Mouse (Mus musculus): ENCODE measurements around the gene Gripap1. TPM values are rescaled to one million over a fixed set of nuclear protein-coding genes. Genes with fewer than 3 reads are reported as not detected.

Gene Gripap1
- polyA plus RNA-seq, 1 experiment from 2014 or later, result 50.4 TPM

DNA sequence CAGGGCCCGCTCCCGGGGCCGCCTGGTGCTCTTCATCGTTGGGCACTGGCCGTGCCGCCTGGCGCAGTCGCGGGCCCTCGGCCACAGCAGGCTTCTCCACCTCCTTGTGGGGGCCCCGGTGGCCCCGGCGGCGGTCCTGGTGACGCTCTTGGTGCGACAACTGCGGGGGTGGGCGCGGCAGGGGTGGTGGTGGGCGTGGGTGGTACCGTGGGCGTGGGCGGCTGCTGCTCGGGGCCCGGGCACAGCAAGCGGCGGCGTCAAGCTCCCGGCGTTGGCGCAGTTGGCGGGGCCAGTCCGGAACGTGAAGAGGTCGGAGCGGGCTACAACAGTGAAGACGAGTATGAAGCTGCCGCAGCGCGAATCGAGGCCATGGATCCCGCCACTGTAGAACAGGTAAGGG is 52.8 kb downstream of the Gripap1 start:
- peaks cover 10% of the 10 kb centered on the region; the same call in 1 of the 2 replicates for H3K4me1 ChIP-seq
- no peaks in the 10 kb centered on the region for H3K9me3 ChIP-seq
- 26% methylated on average over 42 of the region's 42 CpGs for WGBS
- no peak for ATAC-seq (ENCODE audit: insufficient number of reproducible peaks, insufficient read depth, low FRiP score, low TSS enrichment)
- peak overlapping the region; percentile 83 for H3K27ac ChIP-seq
- peak overlapping the region; percentile 88 for H3K9ac ChIP-seq
- H3K4me2 ChIP-seq (replicated peaks), result peak overlapping the region; percentile 62
- no peaks in the 10 kb centered on the region for H3K27me3 ChIP-seq
- no peaks in the 10 kb centered on the region for H3K36me3 ChIP-seq
- peak overlapping the region; percentile 82 for H3K4me3 ChIP-seq

DNA sequence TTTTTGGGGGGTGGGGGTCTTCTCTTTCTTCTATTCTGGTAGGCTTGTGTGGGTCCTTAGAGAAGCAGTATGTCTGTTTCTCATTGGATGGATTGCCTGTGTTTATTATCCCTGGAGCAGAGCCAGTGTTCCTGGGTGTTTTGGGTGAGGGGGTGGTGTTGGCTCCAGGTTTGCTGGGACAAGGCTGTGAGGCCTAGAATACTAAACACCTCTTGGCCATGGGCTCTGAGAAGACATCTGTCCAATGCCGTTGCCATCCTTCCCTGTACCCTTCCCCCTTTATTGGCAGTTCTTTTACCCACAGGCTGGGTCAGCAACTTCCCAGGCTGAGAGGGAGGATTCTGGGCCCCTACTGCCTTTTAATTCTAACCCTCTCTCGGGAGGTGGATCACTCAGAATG is 58.3 kb downstream of the Gripap1 start:
- no peak overlapping the region for H3K4me3 ChIP-seq
- no peaks in the 10 kb centered on the region for H3K9me3 ChIP-seq
- H3K27me3 ChIP-seq, result no peaks in the 10 kb centered on the region
- H3K27ac ChIP-seq, result no peak overlapping the region
- H3K4me1 ChIP-seq, result peaks cover 10% of the 10 kb centered on the region; the same call in 1 of the 2 replicates
- 72% methylated on average over 2 of the region's 2 CpGs for WGBS
- no peak for ATAC-seq (ENCODE audit: insufficient number of reproducible peaks, insufficient read depth, low FRiP score, low TSS enrichment)
- no peaks in the 10 kb centered on the region for H3K36me3 ChIP-seq
- H3K9ac ChIP-seq, result no peak overlapping the region
- H3K4me2 ChIP-seq (replicated peaks), result no peak overlapping the region

DNA sequence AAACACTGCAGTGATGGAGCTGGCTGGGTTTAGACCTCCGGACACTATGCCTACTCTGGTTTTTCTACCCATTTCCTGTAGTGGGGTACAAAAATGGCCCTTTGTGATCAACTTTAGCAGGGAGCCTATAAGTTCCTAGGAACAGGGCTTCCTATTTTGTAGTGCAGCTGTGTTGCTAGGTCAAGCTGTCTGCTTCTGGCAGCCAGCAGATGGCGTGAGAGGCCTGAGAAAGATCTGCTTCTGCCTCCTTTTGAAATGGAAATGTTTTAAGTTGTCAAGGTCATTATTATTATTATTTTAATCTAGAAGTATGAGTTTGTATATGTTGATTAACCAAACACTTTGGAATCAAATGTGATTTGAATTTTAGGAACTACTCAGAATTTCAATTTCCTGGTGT is 65.0 kb downstream of the Gripap1 start:
- H3K4me3 ChIP-seq, result no peak overlapping the region
- WGBS, result 42% methylated on average over 2 of the region's 2 CpGs
- H3K4me2 ChIP-seq (replicated peaks), result no peak overlapping the region
- H3K9ac ChIP-seq, result no peak overlapping the region
- no peaks in the 10 kb centered on the region for H3K27me3 ChIP-seq
- H3K4me1 ChIP-seq, result no peaks in the 10 kb centered on the region
- H3K36me3 ChIP-seq, result peaks cover 4% of the 10 kb centered on the region; the same call in 1 of the 2 replicates
- no peak overlapping the region for H3K27ac ChIP-seq
- ATAC-seq (ENCODE audit: insufficient number of reproducible peaks, insufficient read depth, low FRiP score, low TSS enrichment), result no peak
- H3K9me3 ChIP-seq, result no peaks in the 10 kb centered on the region

DNA sequence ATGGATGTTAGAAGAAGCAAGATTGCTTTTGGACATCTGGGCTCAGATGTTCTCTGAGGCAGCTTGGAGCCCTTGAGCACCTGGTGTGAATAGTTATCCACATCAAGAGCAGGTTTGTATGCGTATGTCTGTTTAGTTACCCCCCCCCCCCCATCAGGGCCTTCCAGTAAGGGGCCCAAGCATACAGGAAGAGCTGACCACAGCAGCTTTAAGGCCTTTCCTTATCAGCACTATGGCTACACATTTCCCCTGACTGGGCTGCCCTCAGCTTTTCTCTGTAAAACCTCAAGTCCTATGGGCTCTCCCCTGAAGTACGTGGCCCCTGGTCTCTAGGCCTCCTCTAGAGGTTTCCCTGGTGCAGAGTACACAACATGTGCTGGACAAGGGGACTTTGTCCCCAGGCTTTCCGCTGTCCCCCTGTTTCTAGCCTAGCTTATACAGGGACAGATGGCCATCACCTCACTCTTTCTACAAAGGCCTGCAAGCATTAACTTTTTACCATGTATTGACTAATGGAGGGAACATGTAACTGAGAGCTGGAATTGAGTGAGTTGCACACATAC is 69.7 kb downstream of the Gripap1 start:
- Histone ChIP-seq H3K4me3 (no peak overlapping the region), H3K36me3 (peaks cover 4% of the 10 kb centered on the region; the same call in 1 of the 2 replicates), H3K27me3 (no peaks in the 10 kb centered on the region), H3K4me1 (no peaks in the 10 kb centered on the region), H3K4me2 (replicated peaks) (no peak overlapping the region), H3K9me3 (no peaks in the 10 kb centered on the region), H3K27ac (no peak overlapping the region), H3K9ac (no peak overlapping the region)
- no peak for ATAC-seq (ENCODE audit: insufficient number of reproducible peaks, insufficient read depth, low FRiP score, low TSS enrichment)
- 91% methylated on average over 3 of the region's 3 CpGs for WGBS

DNA sequence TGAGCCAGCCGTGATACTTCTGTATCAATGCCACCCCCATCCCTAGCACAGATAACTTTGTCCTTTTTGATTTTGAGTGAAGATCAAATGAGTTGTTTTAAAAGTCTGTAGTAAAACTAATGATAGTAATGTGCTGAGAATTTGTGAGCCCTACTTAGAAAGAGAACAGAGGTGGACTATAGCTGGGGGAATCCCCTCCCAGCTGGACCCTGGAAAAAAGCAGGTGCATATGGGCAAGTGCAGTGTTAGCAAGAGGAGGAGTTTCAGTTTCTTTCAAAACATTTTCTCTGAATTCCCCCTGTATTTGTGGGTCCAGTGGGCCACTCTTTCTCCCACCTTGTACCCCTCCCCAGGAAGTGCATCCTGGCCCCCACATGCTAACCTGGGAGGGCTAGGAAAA is 73.6 kb downstream of the Gripap1 start:
- no peak overlapping the region for H3K4me3 ChIP-seq
- H3K27ac ChIP-seq, result no peak overlapping the region
- H3K4me1 ChIP-seq, result no peaks in the 10 kb centered on the region
- no peak overlapping the region for H3K9ac ChIP-seq
- no peak for ATAC-seq (ENCODE audit: insufficient number of reproducible peaks, insufficient read depth, low FRiP score, low TSS enrichment)
- H3K27me3 ChIP-seq, result no peaks in the 10 kb centered on the region
- no peak overlapping the region for H3K4me2 ChIP-seq (replicated peaks)
- H3K9me3 ChIP-seq, result no peaks in the 10 kb centered on the region
- 81% methylated on average over 1 of the region's 1 CpGs for WGBS
- peaks cover 11% of the 10 kb centered on the region for H3K36me3 ChIP-seq

DNA sequence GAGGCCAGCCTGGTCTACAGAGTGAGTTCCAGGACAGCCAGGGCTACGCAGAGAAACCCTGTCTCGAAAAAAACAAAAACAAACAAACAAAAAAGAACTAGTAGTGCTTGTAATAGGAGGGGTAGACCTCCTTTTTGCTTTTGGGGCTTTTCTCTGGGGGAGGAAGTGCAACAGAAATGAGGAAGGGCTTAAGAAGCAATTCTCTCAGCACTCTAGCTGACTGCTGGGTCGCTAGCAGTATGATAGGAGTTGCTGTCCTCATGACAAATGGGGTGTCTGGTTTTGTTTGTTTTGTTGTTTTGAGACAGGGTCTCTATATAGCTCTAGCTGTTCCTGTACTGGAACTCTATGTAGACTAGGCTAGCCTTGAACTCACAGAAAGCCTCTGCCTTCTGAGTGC is 75.0 kb downstream of the Gripap1 start:
- 73% methylated on average over 3 of the region's 3 CpGs for WGBS

DNA sequence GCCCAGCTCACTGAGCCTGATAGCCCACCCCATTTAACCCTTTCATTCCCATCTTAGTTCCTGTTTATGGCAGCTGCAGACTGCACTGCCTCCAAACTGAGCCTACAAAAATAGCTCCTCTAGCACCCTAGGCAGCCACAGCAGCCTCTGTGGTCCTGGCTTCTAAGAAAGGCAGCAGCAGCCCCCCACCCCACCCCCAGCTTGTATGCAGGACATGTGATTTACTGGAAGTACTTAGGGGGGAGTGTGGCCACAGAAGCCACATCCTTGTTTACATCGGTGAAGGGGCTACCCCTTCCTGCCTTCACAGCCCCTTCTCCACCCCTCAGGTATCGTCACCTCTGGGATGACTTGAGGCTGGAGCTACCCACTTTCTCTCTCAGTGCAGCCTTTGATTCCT is 75.8 kb downstream of the Gripap1 start:
- H3K27me3 ChIP-seq, result no peaks in the 10 kb centered on the region
- no peak overlapping the region for H3K9ac ChIP-seq
- no peak overlapping the region for H3K4me3 ChIP-seq
- no peak overlapping the region for H3K4me2 ChIP-seq (replicated peaks)
- H3K27ac ChIP-seq, result no peak overlapping the region
- 75% methylated on average over 2 of the region's 2 CpGs for WGBS
- H3K36me3 ChIP-seq, result peaks cover 7% of the 10 kb centered on the region; the same call in 1 of the 2 replicates
- H3K9me3 ChIP-seq, result no peaks in the 10 kb centered on the region
- no peaks in the 10 kb centered on the region for H3K4me1 ChIP-seq
- ATAC-seq (ENCODE audit: insufficient number of reproducible peaks, insufficient read depth, low FRiP score, low TSS enrichment), result no peak

More for the DNA sequence above, 75.0 kb downstream of the Gripap1 start:
- H3K4me3 ChIP-seq, result no peak overlapping the region
- no peaks in the 10 kb centered on the region for H3K27me3 ChIP-seq
- ATAC-seq (ENCODE audit: insufficient number of reproducible peaks, insufficient read depth, low FRiP score, low TSS enrichment), result no peak
- no peaks in the 10 kb centered on the region for H3K4me1 ChIP-seq
- peaks cover 8% of the 10 kb centered on the region; the same call in 1 of the 2 replicates for H3K36me3 ChIP-seq
- H3K4me2 ChIP-seq (replicated peaks), result no peak overlapping the region
- no peak overlapping the region for H3K27ac ChIP-seq
- H3K9me3 ChIP-seq, result no peaks in the 10 kb centered on the region
- H3K9ac ChIP-seq, result no peak overlapping the region

DNA sequence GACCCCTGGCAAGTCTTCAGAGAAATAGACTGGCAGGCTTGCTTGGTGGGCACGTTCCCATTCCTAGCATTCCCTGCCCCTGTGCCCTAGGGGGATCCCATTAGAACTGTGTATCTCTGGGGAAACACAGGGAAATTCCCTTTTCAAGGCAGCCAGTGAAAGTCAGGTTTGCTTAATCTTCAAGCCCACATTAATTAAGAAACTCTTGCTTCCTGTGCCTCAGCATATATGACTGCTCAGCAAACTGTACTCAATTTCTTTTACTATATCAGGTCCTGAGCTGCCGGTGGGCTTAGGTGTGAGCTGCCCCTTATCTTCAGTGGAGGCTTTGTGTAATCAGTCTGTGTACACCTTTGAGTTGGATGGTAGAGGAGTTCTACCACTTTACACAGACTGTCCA is 76.2 kb downstream of the Gripap1 start:
- H3K27me3 ChIP-seq, result no peaks in the 10 kb centered on the region
- H3K9ac ChIP-seq, result no peak overlapping the region
- H3K4me2 ChIP-seq (replicated peaks), result no peak overlapping the region
- no peaks in the 10 kb centered on the region for H3K9me3 ChIP-seq
- no peaks in the 10 kb centered on the region for H3K4me1 ChIP-seq
- H3K4me3 ChIP-seq, result no peak overlapping the region
- peaks cover 7% of the 10 kb centered on the region; the same call in 1 of the 2 replicates for H3K36me3 ChIP-seq
- 67% methylated on average over 2 of the region's 2 CpGs for WGBS
- no peak for ATAC-seq (ENCODE audit: insufficient number of reproducible peaks, insufficient read depth, low FRiP score, low TSS enrichment)
- H3K27ac ChIP-seq, result no peak overlapping the region

DNA sequence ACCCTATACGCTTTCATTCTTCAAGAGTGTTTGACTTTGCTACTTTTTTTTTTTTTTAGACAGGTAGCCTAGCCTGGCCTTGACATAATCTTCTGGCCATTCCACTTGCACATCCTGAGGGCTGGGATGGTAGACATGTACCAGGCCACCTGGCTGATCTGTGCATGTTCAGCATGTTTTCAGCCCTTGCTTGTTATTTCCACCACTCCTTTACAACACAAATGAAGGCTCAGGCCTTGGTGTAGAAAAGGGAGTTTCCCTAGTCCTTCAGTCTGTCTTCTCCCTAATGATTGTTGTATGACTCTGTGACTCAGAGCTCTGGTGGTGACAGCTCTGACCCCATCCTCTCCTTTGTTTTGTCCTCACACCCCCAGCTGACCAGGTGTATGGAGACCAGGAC is 77.6 kb downstream of the Gripap1 start:
- Histone ChIP-seq H3K27me3 (no peaks in the 10 kb centered on the region), H3K36me3 (peaks cover 13% of the 10 kb centered on the region), H3K9ac (no peak overlapping the region), H3K27ac (no peak overlapping the region), H3K4me3 (no peak overlapping the region), H3K4me1 (no peaks in the 10 kb centered on the region), H3K4me2 (replicated peaks) (no peak overlapping the region), H3K9me3 (no peaks in the 10 kb centered on the region)
- 100% methylated on average over 1 of the region's 1 CpGs for WGBS
- ATAC-seq (ENCODE audit: insufficient number of reproducible peaks, insufficient read depth, low FRiP score, low TSS enrichment), result no peak

DNA sequence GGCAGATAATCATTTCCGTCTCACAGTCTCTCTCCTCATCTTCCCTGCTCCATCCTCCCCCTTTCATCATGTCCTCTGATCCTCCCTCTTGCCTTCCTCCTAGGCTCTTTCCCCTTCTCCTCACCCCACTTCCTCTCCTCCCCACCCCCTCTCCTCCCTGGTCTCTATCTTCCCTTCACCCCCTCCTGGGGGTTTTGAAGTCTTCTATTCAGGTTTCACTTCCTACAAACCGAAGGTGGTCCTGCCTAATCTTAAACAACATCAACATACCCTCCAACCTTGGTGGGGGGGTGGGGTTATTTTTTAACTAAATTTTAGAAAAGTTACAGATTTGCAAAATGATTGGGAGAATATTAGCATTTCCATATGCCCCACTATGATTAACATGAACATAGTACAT is 78.9 kb downstream of the Gripap1 start:
- no peak for ATAC-seq (ENCODE audit: insufficient number of reproducible peaks, insufficient read depth, low FRiP score, low TSS enrichment)
- H3K4me1 ChIP-seq, result no peaks in the 10 kb centered on the region
- 41% methylated on average over 2 of the region's 2 CpGs for WGBS

DNA sequence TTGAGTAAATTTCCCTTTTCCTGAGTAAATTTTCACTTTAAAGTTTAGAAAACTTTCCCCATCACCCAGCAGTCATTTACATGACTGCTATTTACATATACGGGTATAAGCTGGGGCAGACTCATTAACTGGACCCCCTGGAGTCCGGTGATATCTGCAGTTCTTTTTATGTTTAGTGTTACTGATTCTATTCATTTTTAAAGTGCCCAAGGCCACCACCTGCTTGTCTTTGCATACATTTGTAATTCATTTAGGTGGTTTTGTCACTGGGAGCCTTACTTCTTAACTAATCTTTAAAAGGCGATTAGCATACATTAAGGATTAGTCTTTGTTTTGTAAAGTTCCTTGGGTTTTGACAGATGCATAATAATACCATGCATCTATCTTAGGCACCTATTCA is 80.3 kb downstream of the Gripap1 start:
- no peaks in the 10 kb centered on the region for H3K27me3 ChIP-seq
- no peak overlapping the region for H3K9ac ChIP-seq
- no peak overlapping the region for H3K27ac ChIP-seq
- no peaks in the 10 kb centered on the region for H3K9me3 ChIP-seq
- ATAC-seq (ENCODE audit: insufficient number of reproducible peaks, insufficient read depth, low FRiP score, low TSS enrichment), result no peak
- H3K4me3 ChIP-seq, result no peak overlapping the region
- peaks cover 26% of the 10 kb centered on the region for H3K36me3 ChIP-seq
- no peaks in the 10 kb centered on the region for H3K4me1 ChIP-seq
- no peak overlapping the region for H3K4me2 ChIP-seq (replicated peaks)
- 53% methylated on average over 3 of the region's 3 CpGs for whole genome bisulfite sequencing

More for the DNA sequence above, 78.9 kb downstream of the Gripap1 start:
- Histone ChIP-seq H3K27ac (no peak overlapping the region), H3K27me3 (no peaks in the 10 kb centered on the region), H3K4me3 (no peak overlapping the region), H3K36me3 (peaks cover 24% of the 10 kb centered on the region), H3K9me3 (no peaks in the 10 kb centered on the region), H3K9ac (no peak overlapping the region), H3K4me2 (replicated peaks) (no peak overlapping the region)
